Mouse (Mus musculus) forebrain, embryonic 14.5 days (tissue): Measurements from ENCODE around the gene Styx. TPM values are rescaled to one million over a fixed set of nuclear protein-coding genes. Genes with fewer than 3 reads are reported as not detected.
"Not testable (repeated sequence)": the region's sequence is repeated elsewhere in the genome, so short reads cannot be mapped to it uniquely, and the experiment has no call there.

ENCODE experiments used
- ATAC-seq: fragments of 200-750 bp; cut with Nextera tagmentation; 2 replicates; pipeline ENCODE4 v1.8.0; 2017; ENCODE audit warnings: mild to moderate bottlenecking, moderate library complexity
- DNase-seq: peaks from one replicate; pipeline ENCODE4 v3.0.0-alpha.2; 2015; ENCODE audit warnings: low spot score
- H3K27ac ChIP-seq: fragments of 300-500 bp; sonication (generic); 2 replicates; pipeline ENCODE4 v1.5.1; 2014; ENCODE audit warnings: low read depth, mild to moderate bottlenecking, control low read depth, low read length, moderate library complexity
- H3K27me3 ChIP-seq: fragments of 300-500 bp; sonication (generic); replicated peaks from 2 replicates; pipeline ENCODE4 v1.6.1; 2014; ENCODE audit warnings: low read length, control low read depth, mixed read lengths; ENCODE audit not compliant: control insufficient read depth, insufficient read depth
- H3K36me3 ChIP-seq: fragments of 300-500 bp; sonication (generic); 2 replicates; pipeline ENCODE4 v1.6.1; 2014; ENCODE audit warnings: low read length, control low read depth; ENCODE audit not compliant: control insufficient read depth, insufficient read depth
- H3K4me1 ChIP-seq: fragments of 300-500 bp; sonication (generic); 2 replicates; pipeline ENCODE4 v1.6.1; 2014; ENCODE audit warnings: antibody characterized with exemption, low read length, control low read depth; ENCODE audit not compliant: control insufficient read depth, insufficient read depth
- H3K4me2 ChIP-seq: fragments of 300-500 bp; sonication (generic); 2 replicates; pipeline ENCODE4 v1.6.1; 2014; ENCODE audit warnings: mild to moderate bottlenecking, control low read depth, low read length
- H3K4me3 ChIP-seq: fragments of 300-500 bp; sonication (generic); 2 replicates; pipeline ENCODE4 v1.5.1; 2014; ENCODE audit warnings: low read depth, low read length, control low read depth
- H3K9ac ChIP-seq: fragments of 300-500 bp; sonication (generic); 2 replicates; pipeline ENCODE4 v1.6.1; 2014; ENCODE audit warnings: mild to moderate bottlenecking, low read length, control low read depth, moderate library complexity
- H3K9me3 ChIP-seq: fragments of 300-500 bp; sonication (generic); replicated peaks from 2 replicates; pipeline ENCODE4 v1.6.1; 2016; ENCODE audit warnings: low read length, control low read depth, mixed read lengths; ENCODE audit not compliant: control insufficient read depth
- WGBS: fragments of 180-500 bp; shearing (Covaris S2); extraction: QIAGEN DNeasy Blood & Tissue Kit; methylation state at CpG from one replicate; pipeline ENCODE4 v1.1.7; 2014; 5-methylcytosine and 5-hydroxymethylcytosine counted together
- microRNA-seq: library from miRNA; unstranded; fragments of <30 nt; microRNA quantifications from one replicate; pipeline ENCODE4, GENCODE M21; 2016
- polyA plus RNA-seq: library from polyadenylated mRNA; unstranded; fragments of >200 nt; fragmentation: Nextera tagmentation; extraction: Ambion mirVana; gene quantifications from 2 replicates; pipeline ENCODE4 v1.2.1, GENCODE M21; 2014

The Styx gene
- polyA plus RNA-seq, 1 experiment from 2014 or later: 57.5 TPM

GRCm38 (mm10) chr14:45462875-45463475, 112.1 kb downstream of the Styx start:
- Histone ChIP-seq H3K4me2 (no peak overlapping the region), H3K4me1 (peaks cover 11% of the 10 kb centered on the region; the same call in 1 of the 2 replicates), H3K36me3 (peaks cover 72% of the 10 kb centered on the region), H3K9ac (no peak overlapping the region; the same call in 1 of the 2 replicates), H3K27me3 (no peaks in the 10 kb centered on the region), H3K9me3 (no peaks in the 10 kb centered on the region), H3K4me3 (no peak overlapping the region), H3K27ac (peak overlapping the region; percentile 66; the same call in 1 of the 2 replicates)
- WGBS: 37% methylated on average over 10 of the region's 10 CpGs
- ATAC-seq (peak; percentile 42; the same call in 1 of the 2 replicates), DNase-seq (no peak)

GRCm38 (mm10) chr14:45463599-45463998, 112.7 kb downstream of the Styx start:
- DNase-seq: no peak
- Histone ChIP-seq H3K36me3 (peaks cover 70% of the 10 kb centered on the region), H3K4me2 (no peak overlapping the region), H3K4me3 (no peak overlapping the region), H3K27me3 (no peaks in the 10 kb centered on the region), H3K27ac (peak overlapping the region; percentile 66; the same call in 1 of the 2 replicates), H3K9ac (no peak overlapping the region), H3K9me3 (no peaks in the 10 kb centered on the region), H3K4me1 (peaks cover 11% of the 10 kb centered on the region; the same call in 1 of the 2 replicates)
- 30% methylated on average over 10 of the region's 10 CpGs for WGBS
- no peak for ATAC-seq

GRCm38 (mm10) chr14:45464036-45465035, 113.4 kb downstream of the Styx start:
- Histone ChIP-seq H3K4me3 (no peak overlapping the region), H3K27ac (no peak overlapping the region), H3K4me1 (peaks cover 11% of the 10 kb centered on the region; the same call in 1 of the 2 replicates), H3K27me3 (no peaks in the 10 kb centered on the region), H3K4me2 (no peak overlapping the region), H3K9ac (no peak overlapping the region), H3K36me3 (peaks cover 74% of the 10 kb centered on the region), H3K9me3 (no peaks in the 10 kb centered on the region)
- DNase-seq (no peak), ATAC-seq (no peak)
- 76% methylated on average over 19 of the region's 19 CpGs for WGBS

GRCm38 (mm10) chr14:45466371-45466770, 115.5 kb downstream of the Styx start:
- ATAC-seq, H3K27ac ChIP-seq, H3K4me3 ChIP-seq, H3K9ac ChIP-seq, H3K9me3 ChIP-seq, DNase-seq, H3K4me2 ChIP-seq, H3K27me3 ChIP-seq: not testable (repeated sequence)
- peaks cover 72% of the 10 kb centered on the region for H3K36me3 ChIP-seq
- H3K4me1 ChIP-seq: peaks cover 11% of the 10 kb centered on the region; the same call in 1 of the 2 replicates
- WGBS: 96% methylated on average over 7 of the region's 8 CpGs

- DNase-seq (no peak), ATAC-seq (no peak)
- H3K9ac ChIP-seq: no peak overlapping the region
- no peaks in the 10 kb centered on the region for H3K27me3 ChIP-seq
- H3K36me3 ChIP-seq: peaks cover 65% of the 10 kb centered on the region
- H3K9me3 ChIP-seq: no peaks in the 10 kb centered on the region
- H3K27ac ChIP-seq: no peak overlapping the region
- H3K4me1 ChIP-seq: no peaks in the 10 kb centered on the region
- H3K4me3 ChIP-seq: no peak overlapping the region
- no peak overlapping the region for H3K4me2 ChIP-seq
- WGBS: 93% methylated on average over 8 of the region's 8 CpGs
These were observed 118.6 kb downstream of the Styx start for GRCm38 (mm10) chr14:45469446-45469845.

Small RNA genes lying within 50 kb of the gene (microRNA-seq; reads per million reads assigned to microRNA genes)
- gene Gm25353: not detected

Other genes with a start within 250 kb of the Styx start
- 14.8 and 16.3 TPM in 2 replicates for gene Gpr137c, start 131.4 kb upstream of the Styx start, polyA plus RNA-seq
- 29.1 and 36.4 TPM in 2 replicates for gene Txndc16, start 130.8 kb upstream of the Styx start, polyA plus RNA-seq
- 19.4 and 23.0 TPM in 2 replicates for gene Ero1l, start 32.3 kb upstream of the Styx start, polyA plus RNA-seq
- gene Psmc6, start 21.3 kb upstream of the Styx start, polyA plus RNA-seq: 218 and 228 TPM in 2 replicates
- 26.4 and 29.5 TPM in 2 replicates for gene Gnpnat1, start 53.8 kb downstream of the Styx start, polyA plus RNA-seq
- gene Fermt2, start 179.0 kb downstream of the Styx start, polyA plus RNA-seq: 55.4 and 68.4 TPM in 2 replicates